Mouse (Mus musculus): Measurements from ENCODE around the gene Hipk3.

GRCm38 (mm10) chr2:104532548-104532947 is 38.3 kb upstream of the Hipk3 start:
- no peak for TF ChIP-seq CTCF (IDR thresholded peaks at IDR 0.05; ENCODE audit: extremely low read depth, insufficient read depth, low read length)
- TF ChIP-seq POLR2A (IDR thresholded peaks at IDR 0.05; ENCODE audit: extremely low read depth, insufficient read depth, low read length): no peak

Measured in cortical plate, adult 2 months (tissue).